Mouse (Mus musculus) CH12.LX (cell line): ENCODE measurements around the gene Gnb1l. TPM values are rescaled to one million over a fixed set of nuclear protein-coding genes. Genes with fewer than 3 reads are reported as not detected.

Source experiments
- DNase-seq: peaks from one replicate; pipeline ENCODE4 v3.0.0-alpha.2; 2013; ENCODE audit errors: extremely low read depth
- H3K27ac ChIP-seq: 2 replicates; pipeline ENCODE4 v1.5.1; 2012; ENCODE audit warnings: low read depth, mild to moderate bottlenecking, control low read depth, moderate library complexity; ENCODE audit not compliant: insufficient read depth
- H3K27me3 ChIP-seq: replicated peaks from 2 replicates; pipeline ENCODE3; 2012; ENCODE audit warnings: inconsistent platforms
- H3K36me3 ChIP-seq, 2 experiments: replicated peaks in 1 of 2; 2 replicates each; pipeline versions ENCODE3 to v1.6.1; 2012; ENCODE audit warnings: inconsistent platforms in 1 of 2, low read length in 1 of 2, mild to moderate bottlenecking in 1 of 2, mixed read lengths in 1 of 2, moderate library complexity in 1 of 2; ENCODE audit not compliant: control insufficient read depth in 1 of 2, insufficient read depth in 1 of 2
- H3K4me1 ChIP-seq, 2 experiments: 2 replicates each; pipeline ENCODE4 v1.6.1; 2012; ENCODE audit warnings: inconsistent platforms in 1 of 2, moderate library complexity in 1 of 2; ENCODE audit not compliant: insufficient read depth in 2 of 2, control insufficient read depth in 1 of 2
- H3K4me2 ChIP-seq: 2 replicates; pipeline ENCODE4 v1.6.1; 2012; ENCODE audit warnings: low read depth, mild to moderate bottlenecking, control low read depth; ENCODE audit not compliant: poor library complexity, insufficient read depth, severe bottlenecking
- H3K4me3 ChIP-seq, 3 experiments: fragments of 150-350 bp in 1 of 3; sonication (generic) in 1 of 3; replicated peaks in 1 of 3; 2 replicates each; pipeline versions ENCODE3 to v1.5.1; 2011 to 2012; ENCODE audit warnings: low read depth in 2 of 3, low read length in 2 of 3, mild to moderate bottlenecking in 2 of 3, moderate library complexity in 2 of 3, control low read depth in 1 of 3, improper control_type of control experiment in 1 of 3, inconsistent platforms in 1 of 3, mixed read lengths in 1 of 3; ENCODE audit not compliant: poor library complexity in 1 of 3
- H3K79me2 ChIP-seq: replicated peaks from 2 replicates; pipeline ENCODE4 v1.6.1; 2012; ENCODE audit warnings: mild to moderate bottlenecking, moderate library complexity; ENCODE audit not compliant: control insufficient read depth, poor library complexity, insufficient read depth, severe bottlenecking; ENCODE audit errors: extremely low read depth
- H3K9ac ChIP-seq: 2 replicates; pipeline ENCODE4 v1.6.1; 2012; ENCODE audit warnings: low read depth, mild to moderate bottlenecking, control low read depth, moderate library complexity; ENCODE audit not compliant: insufficient read depth
- H3K9me3 ChIP-seq: replicated peaks from 2 replicates; pipeline ENCODE3; 2012; ENCODE audit warnings: low read length, inconsistent platforms, mixed read lengths
- BHLHE40 ChIP-seq: IDR thresholded peaks from 2 replicates; pipeline ENCODE4 v1.6.1; 2011; ENCODE audit warnings: mild to moderate bottlenecking, low read depth, low read length, improper control_type of control experiment
- CHD1 ChIP-seq: IDR thresholded peaks from 2 replicates; pipeline ENCODE4 v1.6.1; 2012; ENCODE audit warnings: low read depth, low read length, improper control_type of control experiment, inconsistent platforms
- ELF1 ChIP-seq: IDR thresholded peaks from 2 replicates; pipeline ENCODE4 v1.6.1; 2014; ENCODE audit warnings: low read depth, mild to moderate bottlenecking, inconsistent platforms, low read length, improper control_type of control experiment
- EP300 ChIP-seq: IDR thresholded peaks from 2 replicates; pipeline ENCODE4 v1.6.1; 2011; ENCODE audit warnings: low read length, improper control_type of control experiment
- GABPA ChIP-seq: IDR thresholded peaks from 2 replicates; pipeline ENCODE4 v1.6.1; 2012; ENCODE audit warnings: low read depth, low read length, improper control_type of control experiment, inconsistent platforms; ENCODE audit not compliant: insufficient replicate concordance
- IRF4 ChIP-seq: IDR thresholded peaks from 2 replicates; pipeline ENCODE4 v1.6.1; 2014; ENCODE audit warnings: low read depth, mild to moderate bottlenecking, inconsistent platforms, low read length, improper control_type of control experiment
- JUN ChIP-seq: IDR thresholded peaks from 2 replicates; pipeline ENCODE4 v1.6.1; 2011; ENCODE audit warnings: low read depth, mild to moderate bottlenecking, low read length, improper control_type of control experiment, moderate library complexity; ENCODE audit not compliant: insufficient read depth
- KAT2A ChIP-seq: IDR thresholded peaks from 2 replicates; pipeline ENCODE4 v1.6.1; 2012; ENCODE audit warnings: low read length, improper control_type of control experiment, inconsistent platforms; ENCODE audit not compliant: insufficient replicate concordance
- MAX ChIP-seq: IDR thresholded peaks from 2 replicates; pipeline ENCODE4 v1.6.1; 2011; ENCODE audit warnings: low read length, improper control_type of control experiment
- MAZ ChIP-seq: IDR thresholded peaks from 2 replicates; pipeline ENCODE4 v1.6.1; 2012; ENCODE audit warnings: low read depth, mild to moderate bottlenecking, inconsistent platforms, low read length, improper control_type of control experiment, moderate library complexity
- MEF2A ChIP-seq: IDR thresholded peaks from 2 replicates; pipeline ENCODE4 v1.6.1; 2014; ENCODE audit warnings: low read depth, mild to moderate bottlenecking, inconsistent platforms, low read length, improper control_type of control experiment, borderline replicate concordance
- NELFE ChIP-seq: IDR thresholded peaks from 2 replicates; pipeline ENCODE4 v1.6.1; 2011; ENCODE audit warnings: low read depth, low read length, improper control_type of control experiment
- NRF1 ChIP-seq: IDR thresholded peaks from 2 replicates; pipeline ENCODE4 v1.6.1; 2014; ENCODE audit warnings: low read depth, mild to moderate bottlenecking, inconsistent platforms, low read length, improper control_type of control experiment, moderate library complexity
- PAX5 ChIP-seq: IDR thresholded peaks from 2 replicates; pipeline ENCODE4 v1.6.1; 2012; ENCODE audit warnings: low read length, inconsistent platforms, mixed read lengths
- POLR2A ChIP-seq: IDR thresholded peaks from 2 replicates; pipeline ENCODE4 v1.6.1; 2011; ENCODE audit warnings: low read depth, mild to moderate bottlenecking, improper control_type of control experiment, low read length
- POLR2AphosphoS2 ChIP-seq: IDR thresholded peaks from 2 replicates; pipeline ENCODE4 v1.6.1; 2011; ENCODE audit warnings: low read depth, low read length, improper control_type of control experiment
- RAD21 ChIP-seq: IDR thresholded peaks from 2 replicates; pipeline ENCODE4 v1.6.1; 2011; ENCODE audit warnings: low read depth, mild to moderate bottlenecking, low read length, improper control_type of control experiment, moderate library complexity
- SMC3 ChIP-seq: IDR thresholded peaks from 2 replicates; pipeline ENCODE4 v1.6.1; 2011; ENCODE audit warnings: low read depth, low read length, improper control_type of control experiment
- TBP ChIP-seq: conservative IDR thresholded peaks from 2 replicates; pipeline ENCODE4 v1.6.1; 2011; ENCODE audit warnings: low read depth, low read length, improper control_type of control experiment
- TCF12 ChIP-seq: IDR thresholded peaks from 2 replicates; pipeline ENCODE4 v1.6.1; 2014; ENCODE audit warnings: low read depth, mild to moderate bottlenecking, inconsistent platforms, low read length, improper control_type of control experiment
- UBTF ChIP-seq: IDR thresholded peaks from 2 replicates; pipeline ENCODE4 v1.6.1; 2012; ENCODE audit warnings: low read depth, mild to moderate bottlenecking, inconsistent platforms, low read length, improper control_type of control experiment, moderate library complexity
- USF2 ChIP-seq: conservative IDR thresholded peaks from 2 replicates; pipeline ENCODE4 v1.6.1; 2011; ENCODE audit warnings: low read depth, low read length, improper control_type of control experiment
- ZKSCAN1 ChIP-seq: IDR thresholded peaks from 2 replicates; pipeline ENCODE4 v1.6.1; 2012; ENCODE audit warnings: low read depth, inconsistent platforms, low read length, improper control_type of control experiment, borderline replicate concordance
- dilution Hi-C: fragments of 300-500 bp; cut with MboI; formaldehyde crosslinking; loops from 2 replicates; pipeline ENCODE4 v1.14.3; 2020; ENCODE audit warnings: low sequenced_read_pairs; ENCODE audit not compliant: extremely low pct_unique_long_range_greater_than_20kb, extremely low pct_ligation_motif_present
- in situ Hi-C: fragments of 300-500 bp; cut with MboI; formaldehyde crosslinking; loops from 3 replicates; pipeline ENCODE4 v1.14.3; 2019; ENCODE audit warnings: low sequenced_read_pairs, low pct_ligation_motif_present, low pct_unique_long_range_greater_than_20kb, mixed read lengths
- polyA plus RNA-seq: library from polyadenylated mRNA; unstranded; fragments of >175 nt; gene quantifications from 2 replicates; pipeline ENCODE4 v1.2.1, GENCODE M21; 2012; ENCODE audit warnings: low read depth; ENCODE audit not compliant: insufficient read length
- total RNA-seq, 2 experiments: library from RNA; depleted of rRNA; stranded (reverse); fragments of 300-350 nt in 1 of 2; fragments of >200 nt in 1 of 2; gene quantifications; 2 replicates each; pipeline ENCODE4 v1.2.3; 2012 to 2014

Gene Gnb1l
- total and polyA plus RNA-seq, 3 experiments: 15.9 to 25.5 (median 21.5) TPM

GRCm38 (mm10) chr16:18452361-18452862, 46.1 kb upstream of the Gnb1l start:
- Histone ChIP-seq H3K27ac (no peak overlapping the region), H3K36me3 (peaks cover 27 to 96% of the 10 kb centered on the region in 2 experiments), H3K4me3 (no peak overlapping the region), H3K4me2 (no peak overlapping the region), H3K9ac (no peak overlapping the region), H3K27me3 (no peaks in the 10 kb centered on the region), H3K4me1 (peaks cover 1 to 4% of the 10 kb centered on the region in 2 experiments), H3K79me2 (no peaks in the 10 kb centered on the region), H3K9me3 (no peaks in the 10 kb centered on the region)
- no peak for DNase-seq
- dilution Hi-C loops (no loop called here), in situ Hi-C loops (no loop called here)
- no peak for TF ChIP-seq BHLHE40
- no peak for TF ChIP-seq KAT2A
- no peak for TF ChIP-seq TBP
- no peak for TF ChIP-seq PAX5
- TF ChIP-seq IRF4: no peak
- no peak for TF ChIP-seq JUN
- TF ChIP-seq NRF1: no peak
- TF ChIP-seq MAX: no peak
- TF ChIP-seq GABPA: no peak

DNA sequence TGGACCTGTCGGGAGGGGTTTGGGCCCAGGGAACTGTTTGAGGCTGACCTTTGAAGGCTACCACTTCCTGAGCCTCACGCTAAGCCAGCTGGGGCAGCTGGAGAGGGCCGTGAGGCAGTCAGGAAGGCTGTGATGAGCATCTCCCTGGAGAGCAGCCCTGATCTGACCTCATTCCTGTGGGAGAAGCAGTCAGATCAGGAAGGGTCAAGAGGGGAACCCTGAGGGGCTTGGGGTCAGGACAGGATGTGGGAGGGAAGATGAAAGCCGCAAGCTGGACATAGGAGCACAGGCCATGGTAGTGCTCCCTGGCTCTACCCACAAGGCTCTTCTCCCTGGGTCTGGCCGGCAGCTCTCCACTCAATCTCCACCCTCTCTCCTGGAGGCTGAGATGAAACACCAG, 44.7 kb upstream of the Gnb1l start:
- no peaks in the 10 kb centered on the region for H3K79me2 ChIP-seq
- H3K9ac ChIP-seq: no peak overlapping the region
- H3K9me3 ChIP-seq: no peaks in the 10 kb centered on the region
- no peak overlapping the region for H3K4me3 ChIP-seq
- dilution Hi-C loops: no loop called here
- no peak for TF ChIP-seq ELF1
- TF ChIP-seq MAZ: no peak
- no peak for TF ChIP-seq EP300
- no peak for TF ChIP-seq RAD21
- TF ChIP-seq SMC3: no peak
- no peak for TF ChIP-seq MEF2A
- TF ChIP-seq POLR2A: no peak
- no peak for TF ChIP-seq ZKSCAN1
- TF ChIP-seq TCF12: no peak
- TF ChIP-seq NELFE: no peak
- TF ChIP-seq USF2: no peak
- no peak for TF ChIP-seq GABPA
- no peak for TF ChIP-seq POLR2AphosphoS2
- no peak for TF ChIP-seq UBTF
- TF ChIP-seq PAX5: no peak
- no peak for TF ChIP-seq MAX
- TF ChIP-seq BHLHE40: no peak
- TF ChIP-seq CHD1: no peak
- TF ChIP-seq NRF1: no peak
- no peaks in the 10 kb centered on the region for H3K27me3 ChIP-seq
- H3K4me2 ChIP-seq: no peak overlapping the region
- no peak for DNase-seq
- no peak overlapping the region for H3K27ac ChIP-seq
- H3K36me3 ChIP-seq: peaks cover 35 to 96% of the 10 kb centered on the region in 2 experiments
- in situ Hi-C loops: no loop called here
- H3K4me1 ChIP-seq: peaks cover 0 to 9% of the 10 kb centered on the region in 2 experiments; a peak in 2 of 4 replicates
